Mouse (Mus musculus) myocyte (in vitro differentiated cells): ENCODE data around the gene Sowaha.

Experiments
- CEBPB ChIP-seq: IDR thresholded peaks from 2 replicates; pipeline ENCODE4 v1.6.1; 2011; ENCODE audit warnings: mild to moderate bottlenecking, moderate library complexity; ENCODE audit not compliant: poor library complexity, insufficient read depth, severe bottlenecking
- E2F4 ChIP-seq: IDR thresholded peaks from one replicate; pipeline ENCODE4 v1.6.1; 2011; ENCODE audit warnings: mild to moderate bottlenecking, control low read depth, moderate library complexity; ENCODE audit not compliant: insufficient read depth
- MAX ChIP-seq: IDR thresholded peaks from one replicate; pipeline ENCODE4 v1.6.1; 2011; ENCODE audit warnings: low read depth, mild to moderate bottlenecking, control low read depth
- POLR2A ChIP-seq: IDR thresholded peaks from one replicate; pipeline ENCODE4 v1.6.1; 2011; ENCODE audit warnings: low read depth, mild to moderate bottlenecking, control low read depth, moderate library complexity; ENCODE audit not compliant: insufficient read length
- POLR2AphosphoS2 ChIP-seq: IDR thresholded peaks from one replicate; pipeline ENCODE4 v1.6.1; 2011; ENCODE audit warnings: low read depth, control low read depth; ENCODE audit not compliant: insufficient read length
- TCF12 ChIP-seq: IDR thresholded peaks from one replicate; pipeline ENCODE4 v1.6.1; 2011; ENCODE audit warnings: mild to moderate bottlenecking, control low read depth; ENCODE audit not compliant: poor library complexity, insufficient read depth, severe bottlenecking
- USF1 ChIP-seq: IDR thresholded peaks from one replicate; pipeline ENCODE4 v1.6.1; 2011; ENCODE audit warnings: low read depth, mild to moderate bottlenecking, control low read depth, moderate library complexity

- TF ChIP-seq MAX = no peak
- no peak for TF ChIP-seq POLR2A
- TF ChIP-seq CEBPB = no peak
- no peak for TF ChIP-seq E2F4
- no peak for TF ChIP-seq USF1
- TF ChIP-seq TCF12 = no peak
- no peak for TF ChIP-seq POLR2AphosphoS2
These were observed 21.1 kb downstream of the Sowaha start for GRCm38 (mm10) chr11:53458996-53459395.
